Mouse (Mus musculus) liver, embryonic 12.5 days (tissue): Measurements from ENCODE around the gene Ppp1r8. TPM values are rescaled to one million over a fixed set of nuclear protein-coding genes. Genes with fewer than 3 reads are reported as not detected.

ENCODE experiments used
- ATAC-seq: fragments of 200-750 bp; cut with Nextera tagmentation; 2 replicates; pipeline ENCODE4 v1.8.0; 2017; ENCODE audit warnings: moderate number of reproducible peaks, mild to moderate bottlenecking, moderate library complexity
- H3K27ac ChIP-seq: fragments of 300-500 bp; sonication (generic); 2 replicates; pipeline ENCODE4 v1.5.1; 2016; ENCODE audit warnings: mild to moderate bottlenecking
- H3K27me3 ChIP-seq: fragments of 300-500 bp; sonication (generic); replicated peaks from 2 replicates; pipeline ENCODE4 v1.6.1; 2016; ENCODE audit warnings: mild to moderate bottlenecking, moderate library complexity
- H3K36me3 ChIP-seq: fragments of 300-500 bp; sonication (generic); 2 replicates; pipeline ENCODE4 v1.6.1; 2016; ENCODE audit warnings: mild to moderate bottlenecking, moderate library complexity
- H3K4me1 ChIP-seq: fragments of 300-500 bp; sonication (generic); 2 replicates; pipeline ENCODE4 v1.6.1; 2016
- H3K4me2 ChIP-seq: fragments of 300-500 bp; sonication (generic); 2 replicates; pipeline ENCODE4 v1.6.1; 2016; ENCODE audit warnings: mild to moderate bottlenecking, moderate library complexity
- H3K4me3 ChIP-seq: fragments of 300-500 bp; sonication (generic); 2 replicates; pipeline ENCODE4 v1.5.1; 2016; ENCODE audit warnings: mild to moderate bottlenecking, moderate library complexity
- H3K9ac ChIP-seq: fragments of 300-500 bp; sonication (generic); 2 replicates; pipeline ENCODE4 v1.6.1; 2016; ENCODE audit warnings: mild to moderate bottlenecking, moderate library complexity
- H3K9me3 ChIP-seq: fragments of 300-500 bp; sonication (generic); replicated peaks from 2 replicates; pipeline ENCODE4 v1.6.1; 2016; ENCODE audit warnings: mild to moderate bottlenecking, moderate library complexity
- WGBS: fragments of 180-500 bp; shearing (Covaris S2); methylation state at CpG from one replicate; pipeline ENCODE4 v1.1.7; 2016; ENCODE audit not compliant: insufficient replicate concordance; 5-methylcytosine and 5-hydroxymethylcytosine counted together
- polyA plus RNA-seq: library from polyadenylated mRNA; unstranded; fragments of >200 nt; fragmentation: Nextera tagmentation; extraction: Ambion mirVana; gene quantifications from 2 replicates; pipeline ENCODE4 v1.2.1, GENCODE M21; 2016

The Ppp1r8 gene
- polyA plus RNA-seq: 30.7 and 32.6 TPM in 2 replicates

- Histone ChIP-seq H3K4me1 (peaks cover 35% of the 10 kb centered on the region), H3K27ac (peak within 1 kb of the TSS; percentile 80), H3K9ac (peak within 1 kb of the TSS; percentile 91), H3K4me2 (peak within 1 kb of the TSS; percentile 79), H3K36me3 (peaks cover 34% of the 10 kb centered on the region), H3K9me3 (no peaks in the 10 kb centered on the region), H3K27me3 (no peaks in the 10 kb centered on the region), H3K4me3 (peak within 1 kb of the TSS; percentile 73)
- WGBS: 1% methylated on average over 40 of the region's 40 CpGs
- peak; percentile 95 for ATAC-seq
Observed at GRCm38 (mm10) chr4:132842970-132843704, at the start of gene Ppp1r8. Gene Ppp1r8, minus strand, starts transcription at chr4:132843169.

- Histone ChIP-seq H3K36me3 (peaks cover 14% of the 10 kb centered on the region), H3K27me3 (no peaks in the 10 kb centered on the region), H3K27ac (peak overlapping the region; percentile 89), H3K4me2 (peak overlapping the region; percentile 93), H3K4me1 (peaks cover 28% of the 10 kb centered on the region), H3K9ac (peak overlapping the region; percentile 92), H3K4me3 (peak overlapping the region; percentile 83), H3K9me3 (no peaks in the 10 kb centered on the region)
- 11% methylated on average over 9 of the region's 9 CpGs for WGBS
- no peak for ATAC-seq
Observed at GRCm38 (mm10) chr4:132884844-132885374, 41.9 kb upstream of the Ppp1r8 start.

DNA sequence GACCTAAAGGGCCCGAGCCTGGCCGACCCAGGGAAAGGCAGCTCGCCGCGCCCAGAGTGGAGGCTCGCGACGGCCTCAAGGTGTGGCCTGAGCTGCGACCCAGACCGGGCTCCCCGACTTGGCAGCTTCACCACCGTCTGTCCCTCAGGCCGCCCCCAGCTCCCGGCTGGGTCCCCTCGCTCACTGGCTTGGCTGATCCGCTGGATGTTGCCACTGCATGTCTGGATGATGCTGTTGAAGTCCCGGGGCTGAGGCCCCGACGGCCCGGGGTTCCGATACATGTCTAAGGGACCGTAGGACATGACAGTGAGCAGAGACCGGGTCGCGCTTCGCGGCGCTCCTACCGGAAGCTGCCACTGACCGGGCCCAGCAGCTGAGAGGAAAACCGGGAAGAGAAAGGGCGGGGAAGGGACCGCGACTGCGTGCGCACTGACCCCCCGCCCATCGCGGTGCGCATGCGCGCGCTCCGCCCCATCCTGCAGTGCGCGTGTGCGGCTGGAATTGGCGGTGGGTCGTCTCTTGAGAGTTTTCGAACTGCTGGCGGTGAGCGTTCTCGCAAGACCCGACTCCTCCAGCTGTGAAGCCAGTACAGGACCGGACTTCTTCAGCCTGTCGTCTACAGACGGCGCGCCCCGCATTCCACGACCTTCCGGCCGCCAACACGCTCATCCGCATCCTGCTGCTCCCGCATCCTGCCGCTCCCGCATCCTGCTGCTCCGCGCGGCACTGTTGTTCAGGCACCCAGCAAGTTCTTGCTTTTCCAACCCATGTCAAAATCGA, 41.3 kb upstream of the Ppp1r8 start, which contains the start of gene Stx12:
TSS of gene Stx12 (minus strand) at position 446 of the 780 bp plus-strand sequence.
- H3K9me3 ChIP-seq: no peaks in the 10 kb centered on the region
- H3K4me2 ChIP-seq: peak within 1 kb of the TSS; percentile 93
- under 1% methylated on average over 72 of the region's 72 CpGs for WGBS
- peak within 1 kb of the TSS; percentile 83 for H3K4me3 ChIP-seq
- H3K36me3 ChIP-seq: peaks cover 20% of the 10 kb centered on the region
- H3K27me3 ChIP-seq: no peaks in the 10 kb centered on the region
- H3K9ac ChIP-seq: peak within 1 kb of the TSS; percentile 92
- peaks cover 28% of the 10 kb centered on the region for H3K4me1 ChIP-seq
- peak within 1 kb of the TSS; percentile 89 for H3K27ac ChIP-seq
- peak; percentile 92 for ATAC-seq

DNA sequence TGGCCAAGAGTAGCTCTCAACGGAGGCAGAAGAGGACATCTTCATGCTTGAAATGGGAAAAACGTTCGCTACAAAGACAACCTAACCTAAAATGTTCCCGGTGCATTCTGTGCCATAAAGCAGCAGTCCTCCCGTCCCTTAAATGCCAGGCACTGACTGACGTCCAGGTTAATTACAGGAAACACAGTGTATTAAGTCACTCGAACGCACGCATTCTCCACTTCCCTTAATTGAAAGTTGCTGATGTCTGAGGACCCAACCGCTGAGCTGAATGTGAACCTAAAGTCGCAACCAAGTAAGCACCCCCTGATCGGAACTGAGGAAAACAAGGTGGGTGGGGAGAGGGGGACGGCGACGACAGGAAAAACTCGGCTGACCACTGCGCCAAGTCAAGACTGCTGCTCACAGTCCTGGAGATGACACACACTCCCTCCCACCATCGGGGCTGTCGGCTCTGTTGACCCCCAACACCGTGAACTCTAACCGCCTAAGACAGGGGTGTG, 40.6 kb upstream of the Ppp1r8 start:
- Histone ChIP-seq H3K27ac (peak overlapping the region; percentile 89), H3K4me1 (peaks cover 28% of the 10 kb centered on the region), H3K27me3 (no peaks in the 10 kb centered on the region), H3K4me3 (peak overlapping the region; percentile 83), H3K9ac (peak overlapping the region; percentile 92), H3K4me2 (peak overlapping the region; percentile 93), H3K36me3 (peaks cover 20% of the 10 kb centered on the region), H3K9me3 (no peaks in the 10 kb centered on the region)
- no peak; the same call in 1 of the 2 replicates for ATAC-seq
- WGBS: 2% methylated on average over 21 of the region's 21 CpGs

DNA sequence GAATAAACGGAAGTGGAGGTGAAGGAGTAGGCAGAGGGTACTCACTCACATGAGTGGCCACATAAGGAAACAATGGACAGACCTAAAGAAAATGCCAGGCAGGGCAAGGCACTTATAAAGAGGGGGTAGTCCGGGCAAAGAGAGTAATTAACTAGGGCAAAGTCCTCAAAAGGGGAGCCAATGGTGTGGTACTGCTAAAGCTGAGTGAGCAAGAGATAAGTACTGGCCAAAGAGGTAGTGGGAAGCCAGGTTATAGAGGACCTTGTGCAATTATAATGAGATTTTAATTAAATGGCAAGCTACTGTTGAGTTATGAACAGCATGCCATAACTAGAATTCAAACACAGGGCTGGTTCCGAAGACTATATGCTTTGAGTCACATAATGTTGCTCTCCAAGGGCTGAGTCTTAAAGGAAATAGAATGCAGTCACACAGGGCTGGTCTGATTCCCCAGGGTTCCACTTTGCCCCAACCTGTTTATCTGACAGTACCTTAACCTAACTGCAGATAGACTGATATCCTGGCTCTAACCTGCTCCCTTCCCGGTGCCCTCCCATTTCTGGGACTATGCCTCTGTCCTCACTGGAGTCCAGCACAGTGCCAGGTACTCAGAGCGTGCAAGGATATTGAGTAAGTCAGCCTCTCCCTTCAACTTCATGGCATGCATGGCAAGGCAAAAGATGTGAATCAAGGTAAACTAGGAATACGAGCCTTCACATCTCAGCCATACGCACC, 31.6 kb upstream of the Ppp1r8 start:
- H3K4me2 ChIP-seq: no peak overlapping the region
- H3K27me3 ChIP-seq: no peaks in the 10 kb centered on the region
- 76% methylated on average over 7 of the region's 7 CpGs for WGBS
- peaks cover 30% of the 10 kb centered on the region for H3K36me3 ChIP-seq
- no peak for ATAC-seq
- no peak overlapping the region for H3K9ac ChIP-seq
- no peak overlapping the region for H3K4me3 ChIP-seq
- no peaks in the 10 kb centered on the region for H3K9me3 ChIP-seq
- peaks cover 37% of the 10 kb centered on the region for H3K4me1 ChIP-seq
- no peak overlapping the region for H3K27ac ChIP-seq

GRCm38 (mm10) chr4:132873481-132874362, 30.8 kb upstream of the Ppp1r8 start:
- Histone ChIP-seq H3K9me3 (no peaks in the 10 kb centered on the region), H3K9ac (no peak overlapping the region), H3K4me1 (peaks cover 37% of the 10 kb centered on the region), H3K27ac (0 out of 2 replicates have a peak overlapping the region, but pooled peaks have one; percentile 52), H3K4me2 (no peak overlapping the region), H3K36me3 (peaks cover 36% of the 10 kb centered on the region), H3K27me3 (no peaks in the 10 kb centered on the region), H3K4me3 (no peak overlapping the region)
- ATAC-seq: 0 out of 2 replicates have a peak, but pooled peaks have one; percentile 40
- 62% methylated on average over 11 of the region's 11 CpGs for WGBS

GRCm38 (mm10) chr4:132871116-132871515, 28.1 kb upstream of the Ppp1r8 start:
- peaks cover 62% of the 10 kb centered on the region for H3K36me3 ChIP-seq
- peaks cover 37% of the 10 kb centered on the region for H3K4me1 ChIP-seq
- WGBS: 93% methylated on average over 3 of the region's 3 CpGs
- H3K4me2 ChIP-seq: no peak overlapping the region
- H3K27me3 ChIP-seq: no peaks in the 10 kb centered on the region
- no peak overlapping the region for H3K4me3 ChIP-seq
- no peak for ATAC-seq
- H3K9me3 ChIP-seq: no peaks in the 10 kb centered on the region
- H3K9ac ChIP-seq: no peak overlapping the region
- no peak overlapping the region for H3K27ac ChIP-seq

- ATAC-seq: no peak
Observed at GRCm38 (mm10) chr4:132864856-132865255, 21.9 kb upstream of the Ppp1r8 start.

DNA sequence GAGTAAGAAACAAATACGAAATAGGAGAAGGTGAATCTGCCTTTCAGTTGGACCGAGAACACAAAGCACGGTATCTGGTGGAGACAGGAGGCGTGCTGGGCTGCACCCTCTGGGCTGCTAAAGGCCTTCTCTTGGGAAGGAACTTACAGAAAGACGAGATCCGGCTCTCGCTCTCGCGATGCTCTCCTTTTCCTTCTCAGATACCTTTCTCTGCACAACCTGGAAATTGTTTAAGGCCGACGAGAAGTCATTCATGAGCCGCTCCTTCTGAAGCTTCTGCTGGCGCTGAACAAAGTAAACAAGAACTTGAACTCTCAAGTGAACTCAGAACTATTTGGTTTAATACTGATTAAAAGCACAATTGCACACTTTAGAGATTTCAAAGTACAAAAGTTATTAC, 20.0 kb upstream of the Ppp1r8 start:
- Histone ChIP-seq H3K36me3 (peaks cover 87% of the 10 kb centered on the region), H3K27me3 (no peaks in the 10 kb centered on the region), H3K4me3 (no peak overlapping the region), H3K9ac (no peak overlapping the region), H3K4me1 (peaks cover 19% of the 10 kb centered on the region), H3K4me2 (no peak overlapping the region), H3K27ac (no peak overlapping the region), H3K9me3 (no peaks in the 10 kb centered on the region)
- 89% methylated on average over 13 of the region's 13 CpGs for WGBS
- no peak for ATAC-seq

More at GRCm38 (mm10) chr4:132864856-132865255, 21.9 kb upstream of the Ppp1r8 start:
- peaks cover 87% of the 10 kb centered on the region for H3K36me3 ChIP-seq
- H3K27ac ChIP-seq: no peak overlapping the region
- H3K9ac ChIP-seq: no peak overlapping the region
- no peaks in the 10 kb centered on the region for H3K9me3 ChIP-seq
- no peak overlapping the region for H3K4me2 ChIP-seq
- 88% methylated on average over 2 of the region's 2 CpGs for WGBS
- no peaks in the 10 kb centered on the region for H3K27me3 ChIP-seq
- no peak overlapping the region for H3K4me3 ChIP-seq
- peaks cover 19% of the 10 kb centered on the region for H3K4me1 ChIP-seq

DNA sequence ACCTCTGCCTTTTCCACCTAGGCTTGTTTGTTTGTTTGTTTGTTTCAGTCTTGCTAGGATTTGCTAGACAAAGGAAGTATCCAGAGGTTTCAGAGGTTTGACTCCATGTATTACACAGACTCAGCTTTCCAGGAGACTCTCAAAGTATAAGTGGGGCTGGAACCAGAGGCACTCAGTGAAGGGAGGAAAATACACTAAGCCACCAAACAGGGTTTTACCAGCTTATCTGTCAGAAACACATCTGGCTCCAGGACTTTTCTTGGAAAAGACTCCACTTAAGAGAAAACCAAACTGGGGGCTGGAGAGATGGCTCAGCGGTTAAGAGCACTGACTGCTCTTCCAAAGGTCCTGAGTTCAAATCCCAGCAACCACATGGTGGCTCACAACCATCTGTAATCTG, 17.9 kb upstream of the Ppp1r8 start:
- WGBS: 66% methylated on average over 1 of the region's 1 CpGs
- Histone ChIP-seq H3K4me3 (no peak overlapping the region), H3K9me3 (no peaks in the 10 kb centered on the region), H3K27ac (peak overlapping the region; percentile 42; the same call in 1 of the 2 replicates), H3K9ac (peak overlapping the region; percentile 31; the same call in 1 of the 2 replicates), H3K36me3 (peaks cover 87% of the 10 kb centered on the region), H3K4me1 (peaks cover 19% of the 10 kb centered on the region), H3K27me3 (no peaks in the 10 kb centered on the region), H3K4me2 (peak overlapping the region; percentile 12; the same call in 1 of the 2 replicates)
- peak; percentile 63 for ATAC-seq
